17 mouse cellular contexts compared by ENCODE assay signal in genomic region chr10:39611234-39611633, GRCm38 (mm10). TPM values are rescaled to one million over a fixed set of nuclear protein-coding genes. Genes with fewer than 3 reads are reported as not detected.
DNase-seq lines count a peak whose midpoint lies in the region; ATAC-seq and TF ChIP-seq lines count a peak whose summit lies in the region.
"Had no signal": no experiment of that assay in that cellular context is flagged by ENCODE, and none has a peak within 500 bp of the region (broad histone marks: within the 10 kb centered on the region; RNA-seq: fewer than 3 reads in every experiment).

No protein-coding gene starts in this region.

- TF ChIP-seq EP300 in stomach, postnatal 0 days (optimal IDR thresholded peaks at IDR 0.05): no peak

- WGBS in liver, adult 2 months: 81% methylated on average over 3 of the region's 3 CpGs
- 64% methylated on average over 3 of the region's 3 CpGs for WGBS in liver, embryonic 12.5 days (ENCODE audit: insufficient replicate concordance)
- WGBS in intestine, embryonic 16.5 days: 49% methylated on average over 3 of the region's 3 CpGs
- 20% methylated on average over 3 of the region's 3 CpGs for WGBS in stomach, postnatal 0 days
- 62% methylated on average over 3 of the region's 3 CpGs for WGBS in heart, embryonic 12.5 days

- H3K79me2 ChIP-seq in liver, adult 2 months (ENCODE audit: control insufficient read depth, insufficient read depth, low read length): no peaks in the 10 kb centered on the region; the same call in 1 of the 2 replicates

- H3K4me3 ChIP-seq in liver, adult 2 months (ENCODE audit: insufficient read depth, low read depth, low read length): no peak overlapping the region
- H3K4me3 ChIP-seq in liver, embryonic 12.5 days: no peak overlapping the region
- no peak overlapping the region for H3K4me3 ChIP-seq in intestine, embryonic 16.5 days (ENCODE audit: low read length)
- H3K4me3 ChIP-seq in stomach, postnatal 0 days (ENCODE audit: low read depth, low read length): no peak overlapping the region
- no peak overlapping the region for H3K4me3 ChIP-seq in heart, embryonic 12.5 days
- H3K4me3 ChIP-seq: forebrain, embryonic 15.5 days; midbrain, embryonic 10.5 days; myocyte had no signal

- no peak for TF ChIP-seq POLR2A in liver, adult 2 months (IDR thresholded peaks at IDR 0.05; ENCODE audit: extremely low read depth, insufficient read depth, low read length)

- no peak overlapping the region for H3K4me2 ChIP-seq in liver, embryonic 12.5 days
- no peak overlapping the region for H3K4me2 ChIP-seq in intestine, embryonic 16.5 days (ENCODE audit: low read depth, low read length)
- no peak overlapping the region for H3K4me2 ChIP-seq in stomach, postnatal 0 days (replicated peaks; ENCODE audit: low read depth)
- no peak overlapping the region for H3K4me2 ChIP-seq in heart, embryonic 12.5 days
- H3K4me2 ChIP-seq: forebrain, embryonic 15.5 days had no signal

- no peak for ATAC-seq in liver, embryonic 12.5 days
- ATAC-seq in intestine, embryonic 16.5 days: no peak
- no peak for ATAC-seq in stomach, postnatal 0 days (ENCODE audit: low FRiP score, low TSS enrichment)
- ATAC-seq in heart, embryonic 12.5 days (ENCODE audit: insufficient number of reproducible peaks, low FRiP score): no peak
- ATAC-seq: forebrain, embryonic 15.5 days; hindbrain, postnatal 0 days had no signal

- H3K36me3 ChIP-seq in liver, adult 2 months (ENCODE audit: control insufficient read depth, insufficient read depth, low read length): no peaks in the 10 kb centered on the region
- no peaks in the 10 kb centered on the region for H3K36me3 ChIP-seq in liver, embryonic 12.5 days
- H3K36me3 ChIP-seq in intestine, embryonic 16.5 days (ENCODE audit: control insufficient read depth, insufficient read depth, low read length): no peaks in the 10 kb centered on the region
- H3K36me3 ChIP-seq in stomach, postnatal 0 days (ENCODE audit: control insufficient read depth, insufficient read depth, low read length): no peaks in the 10 kb centered on the region
- H3K36me3 ChIP-seq in heart, embryonic 12.5 days: peaks cover 1% of the 10 kb centered on the region; the same call in 1 of the 2 replicates
- H3K36me3 ChIP-seq: forebrain, embryonic 15.5 days; midbrain, embryonic 10.5 days had no signal

- intact Hi-C loops in left cerebral cortex, postnatal 10 days (cut with DNase I): no loop called here

- peaks cover 15% of the 10 kb centered on the region for H3K4me1 ChIP-seq in liver, adult 2 months (ENCODE audit: control insufficient read depth, insufficient read depth, low read length)
- H3K4me1 ChIP-seq in liver, embryonic 12.5 days: peaks cover 20% of the 10 kb centered on the region
- H3K4me1 ChIP-seq in intestine, embryonic 16.5 days (ENCODE audit: control insufficient read depth, insufficient read depth, low read length): peaks cover 33% of the 10 kb centered on the region
- peaks cover 5% of the 10 kb centered on the region for H3K4me1 ChIP-seq in stomach, postnatal 0 days (replicated peaks; ENCODE audit: control insufficient read depth, insufficient read depth)
- H3K4me1 ChIP-seq in heart, embryonic 12.5 days (replicated peaks): peaks cover 34% of the 10 kb centered on the region

- H3K27me3 ChIP-seq in liver, adult 2 months (ENCODE audit: control insufficient read depth, insufficient read depth, low read length): no peaks in the 10 kb centered on the region; the same call in 1 of the 2 replicates
- H3K27me3 ChIP-seq in liver, embryonic 12.5 days (replicated peaks): no peaks in the 10 kb centered on the region
- no peaks in the 10 kb centered on the region for H3K27me3 ChIP-seq in intestine, embryonic 16.5 days (replicated peaks; ENCODE audit: control insufficient read depth, insufficient read depth, low read length)
- H3K27me3 ChIP-seq in stomach, postnatal 0 days (ENCODE audit: control insufficient read depth, insufficient read depth, low read length): no peaks in the 10 kb centered on the region
- H3K27me3 ChIP-seq in heart, embryonic 12.5 days (replicated peaks): no peaks in the 10 kb centered on the region
- H3K27me3 ChIP-seq: forebrain, embryonic 15.5 days had no signal

- no peak for TF ChIP-seq CTCF in liver, adult 2 months (IDR thresholded peaks at IDR 0.05; ENCODE audit: low read depth, low read length)
- TF ChIP-seq CTCF in stomach, postnatal 0 days (IDR thresholded peaks at IDR 0.05; ENCODE audit: low read depth): no peak

- no peaks in the 10 kb centered on the region for H3K9me3 ChIP-seq in liver, embryonic 12.5 days (replicated peaks)
- H3K9me3 ChIP-seq in intestine, embryonic 16.5 days (ENCODE audit: control insufficient read depth, low read length): 0 out of 2 replicates have a peak, but pooled peaks cover 4% of the 10 kb centered on the region
- H3K9me3 ChIP-seq in stomach, postnatal 0 days (ENCODE audit: control insufficient read depth, low read length): no peaks in the 10 kb centered on the region
- H3K9me3 ChIP-seq in heart, embryonic 12.5 days (replicated peaks): peaks cover 6% of the 10 kb centered on the region
- H3K9me3 ChIP-seq: forebrain, embryonic 15.5 days had no signal

- H3K9ac ChIP-seq in liver, adult 2 months (ENCODE audit: low read depth, low read length): no peak overlapping the region
- no peak overlapping the region for H3K9ac ChIP-seq in liver, embryonic 12.5 days
- no peak overlapping the region for H3K9ac ChIP-seq in intestine, embryonic 16.5 days (ENCODE audit: low read depth, low read length)
- no peak overlapping the region for H3K9ac ChIP-seq in stomach, postnatal 0 days (ENCODE audit: low read length)
- no peak overlapping the region for H3K9ac ChIP-seq in heart, embryonic 12.5 days
- H3K9ac ChIP-seq: forebrain, embryonic 15.5 days had no signal

- H3K27ac ChIP-seq in liver, adult 2 months (replicated peaks; ENCODE audit: insufficient read depth, low read depth, low read length): 0 out of 2 replicates have a peak overlapping the region, but pooled peaks have one; percentile 14
- no peak overlapping the region for H3K27ac ChIP-seq in liver, embryonic 12.5 days
- peak overlapping the region; percentile 85 for H3K27ac ChIP-seq in intestine, embryonic 16.5 days (ENCODE audit: low read length)
- H3K27ac ChIP-seq in stomach, postnatal 0 days (replicated peaks): peak overlapping the region; percentile 78
- no peak overlapping the region for H3K27ac ChIP-seq in heart, embryonic 12.5 days (ENCODE audit: poor library complexity, severe bottlenecking)
- H3K27ac ChIP-seq: forebrain, embryonic 15.5 days; hindbrain, postnatal 0 days; kidney, postnatal 0 days; midbrain, embryonic 10.5 days had no signal

- no peak for DNase-seq in liver, adult 2 months (ENCODE audit: extremely low read depth, low read depth, low spot score)
- peak; percentile 78 for DNase-seq in lung, postnatal 10 days
- no peak for DNase-seq in stomach, postnatal 0 days (ENCODE audit: low spot score)
- DNase-seq in left cerebral cortex, postnatal 10 days (ENCODE audit: extremely low spot score in 1 of 2, low spot score in 2 of 2): no peak
- no peak for DNase-seq in layer of hippocampus, adult 9-10 months (ENCODE audit: low spot score)
- DNase-seq: cerebellum, adult 18-20 months; gastrocnemius, postnatal 10 days; right cerebral cortex, adult 18-20 months; thymus, adult 18-20 months had no signal

RNA-seq across cellular contexts. Expression of gene Traf3ip2, which starts 1.5 kb away (rescaled TPM):
- 0.74 and 1.8 TPM in 2 replicates for total RNA-seq in liver, adult 2 months (2014; rRNA removed)
- polyA plus RNA-seq in liver, adult 2 months (2012; rRNA removed): 3.4 and 4.4 TPM in 2 replicates
- 2.1 and 3.1 TPM in 2 replicates for polyA plus RNA-seq in liver, embryonic 12.5 days (2016; fragmentation: Nextera tagmentation; extraction: Ambion mirVana)
- 28.0 and 33.4 TPM in 2 replicates for polyA plus RNA-seq in intestine, embryonic 16.5 days (2015; fragmentation: Nextera tagmentation; extraction: Ambion mirVana)
- polyA plus RNA-seq in stomach, postnatal 0 days (2015; fragmentation: Nextera tagmentation; extraction: Ambion mirVana): 19.4 and 24.1 TPM in 2 replicates
- total RNA-seq in left cerebral cortex, postnatal 10 days (2021): 1 to 10 TPM in 1 of 2 experiments, under 1 TPM in 1; 0.47 to 1.2 TPM
- polyA plus RNA-seq in heart, embryonic 12.5 days (2016; fragmentation: Nextera tagmentation; extraction: Ambion mirVana): 10.9 and 11.7 TPM in 2 replicates

Comparison
In these comparisons a context has a peak if more than half of its experiments do, and no peak if none do; other contexts are left out.
1. H3K27ac ChIP-seq: peak in liver, adult 2 months (single experiment), intestine, embryonic 16.5 days (single experiment) and stomach, postnatal 0 days (single experiment); none in liver, embryonic 12.5 days (single experiment) and heart, embryonic 12.5 days (single experiment).